Mouse (Mus musculus) left cerebral cortex, adult 11 months (tissue): ENCODE results near the gene Slc9a7.
A peak's percentile ranks its signal among the peaks of the same experiment; 100 is the strongest.

Source experiments
- DNase-seq: peaks from one replicate; pipeline ENCODE4 v3.0.0; 2022; ENCODE audit warnings: low spot score

The Slc9a7 gene

GRCm38 (mm10) chrX:20157519-20157918 lies 134.1 kb downstream of the Slc9a7 start:
- DNase-seq = peak; percentile 18

DNA sequence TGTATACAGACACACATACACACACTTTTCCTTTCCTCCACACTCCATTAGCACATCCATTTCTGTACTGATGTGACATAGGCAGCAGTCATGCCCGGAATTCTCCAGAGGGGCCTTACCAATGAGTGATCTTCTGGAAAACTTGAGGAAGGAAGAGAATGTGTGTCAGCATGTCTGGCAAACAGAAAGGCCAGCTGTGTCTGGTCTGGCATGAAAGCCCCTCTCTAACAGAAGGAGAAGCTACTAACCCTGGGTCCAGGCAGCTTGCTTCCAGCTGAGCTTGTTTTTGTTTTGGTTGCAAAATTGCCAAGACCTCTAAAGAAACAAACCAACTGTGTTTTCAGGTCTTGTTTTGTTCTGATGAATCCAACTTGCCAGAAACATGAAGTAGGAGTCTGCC lies 162.1 kb downstream of the Slc9a7 start:
- no peak for DNase-seq

DNA sequence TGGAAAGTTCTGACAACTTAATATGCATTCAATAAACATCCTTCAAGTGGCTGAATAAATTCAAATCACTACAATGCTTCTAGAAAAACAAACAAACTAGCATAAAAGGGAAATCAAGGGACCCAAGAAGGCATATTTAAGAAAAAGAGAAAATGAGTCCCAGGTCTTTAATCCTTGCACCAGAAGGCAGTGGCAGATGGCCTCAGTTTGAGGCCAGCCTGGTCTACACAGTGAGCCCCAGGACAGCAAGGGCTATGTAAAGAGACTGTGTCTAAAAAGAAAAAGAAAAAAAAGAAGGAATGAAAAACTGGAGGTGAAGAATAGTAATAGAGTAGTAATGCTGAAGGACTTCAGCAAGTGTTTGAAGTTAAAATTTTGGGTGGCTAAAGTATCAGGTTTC lies 162.7 kb downstream of the Slc9a7 start:
- no peak for DNase-seq

GRCm38 (mm10) chrX:20125481-20125880 lies 166.1 kb downstream of the Slc9a7 start:
- no peak for DNase-seq

DNA sequence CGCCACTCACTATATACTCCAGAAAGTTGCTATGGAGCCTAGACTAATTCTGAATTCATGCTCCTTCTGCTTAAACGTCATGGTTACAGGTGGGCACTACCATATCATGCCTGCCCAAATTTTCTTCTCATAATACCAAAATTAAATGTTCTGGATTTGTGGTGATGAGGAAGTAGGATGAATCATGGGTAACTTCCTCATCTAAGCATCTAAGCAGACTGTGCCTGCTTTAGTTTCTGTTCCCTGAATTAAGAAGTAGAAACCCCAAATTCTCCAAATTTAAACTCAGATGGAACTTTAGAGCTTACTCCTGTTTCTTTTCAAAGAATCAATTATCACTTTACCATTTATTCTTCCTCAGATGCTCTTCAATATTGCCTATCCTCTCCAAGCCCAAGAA lies 173.9 kb downstream of the Slc9a7 start:
- DNase-seq = no peak

DNA sequence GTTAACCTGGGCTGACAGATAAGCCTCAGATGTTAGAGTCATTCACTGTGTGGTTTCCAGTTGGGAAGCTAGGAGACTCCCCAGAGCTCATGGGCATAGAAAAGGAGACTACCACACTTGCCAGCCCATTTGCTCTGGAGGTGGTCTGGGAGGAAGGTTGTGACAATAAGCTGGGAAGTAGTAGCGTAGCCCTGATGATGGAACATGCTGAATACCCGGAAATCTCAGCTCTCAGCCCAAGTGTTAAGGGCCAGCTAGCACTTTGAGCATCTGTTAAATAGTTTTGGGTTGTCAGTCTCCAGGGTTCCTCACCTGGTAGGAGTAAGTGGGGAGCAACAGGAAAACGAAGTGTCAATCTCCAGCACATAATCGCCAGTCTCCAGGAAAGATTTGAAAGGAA lies 221.4 kb downstream of the Slc9a7 start:
- DNase-seq = no peak

DNA sequence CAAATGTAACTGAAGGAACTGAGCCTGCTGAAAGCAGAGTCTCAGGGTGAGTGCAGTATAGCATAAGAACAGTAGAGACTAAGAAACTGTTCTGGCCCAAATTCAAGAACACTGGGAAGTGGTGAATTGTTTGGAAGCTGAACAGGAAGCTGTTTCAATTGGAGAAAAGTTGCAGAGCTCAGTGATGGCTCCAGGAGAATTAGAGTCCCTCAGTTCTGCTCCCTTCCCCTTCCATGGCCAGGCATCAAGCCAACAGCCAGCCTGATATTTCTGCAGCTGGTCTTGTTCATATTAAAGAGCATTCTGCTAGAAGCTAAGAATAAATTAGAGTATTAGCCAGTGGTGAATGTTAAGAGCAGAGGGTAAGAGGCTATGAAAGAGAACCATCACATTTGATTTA lies 225.0 kb downstream of the Slc9a7 start:
- DNase-seq = no peak

- DNase-seq = no peak
Observed at GRCm38 (mm10) chrX:20061764-20062480, 229.7 kb downstream of the Slc9a7 start.

- no peak for DNase-seq
Observed at GRCm38 (mm10) chrX:20060769-20061315, 230.8 kb downstream of the Slc9a7 start.

GRCm38 (mm10) chrX:20060096-20060768 lies 231.4 kb downstream of the Slc9a7 start:
- no peak for DNase-seq

DNA sequence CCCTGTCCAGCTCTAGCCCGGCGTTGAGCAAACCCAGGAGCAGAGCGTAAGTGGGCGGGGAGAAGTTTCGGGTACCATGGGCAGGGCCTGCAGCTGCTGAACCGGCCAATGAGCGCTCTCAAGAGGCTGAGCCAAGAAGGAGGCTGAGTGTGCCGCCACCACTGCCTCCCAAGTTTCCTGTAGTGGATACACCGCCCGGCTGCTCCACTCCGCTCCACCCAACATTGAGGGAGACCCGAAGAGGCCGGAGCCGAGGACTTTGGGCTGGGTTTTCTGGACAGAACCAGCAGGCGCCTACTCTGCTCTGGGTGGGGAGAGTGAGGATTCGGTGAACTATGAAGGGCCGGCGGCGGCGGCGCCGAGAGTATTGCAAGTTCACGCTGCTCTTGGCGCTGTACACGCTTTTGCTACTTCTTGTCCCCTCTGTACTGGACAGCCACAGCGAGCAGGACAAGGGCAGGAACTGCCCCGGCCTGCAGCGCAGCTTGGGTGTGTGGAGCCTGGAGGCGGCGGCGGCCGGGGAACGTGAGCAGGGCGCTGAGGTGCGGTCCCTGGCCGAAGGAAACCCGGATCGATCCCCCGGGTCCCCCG lies 232.1 kb downstream of the Slc9a7 start, which contains the start of gene Chst7:
Gene Chst7, plus strand, starts transcription at position 180 of the 591 bp plus-strand sequence.
- peak; percentile 3 for DNase-seq
